Mouse (Mus musculus) layer of hippocampus, postnatal 10 days (tissue): ENCODE data around the gene Med12l. TPM values are rescaled to one million over a fixed set of nuclear protein-coding genes. Genes with fewer than 3 reads are reported as not detected.

Source experiments
- DNase-seq, 2 experiments: peaks; one replicate each; pipeline ENCODE4 v3.0.0; 2021; ENCODE audit warnings: low spot score in 2 of 2
- long read RNA-seq: library from polyadenylated mRNA; stranded (forward); transcript quantifications from one replicate; pipeline ENCODE4 v2.0.0, GENCODE M21; 2023
- total RNA-seq, 2 experiments: library from RNA; stranded (reverse); gene quantifications; 2 replicates each; pipeline ENCODE4 v1.2.3; 2021

The Med12l gene
- 10 to 100 TPM; 32.7 to 36.9 TPM for total RNA-seq
- long read RNA-seq, partial matches to known transcripts, result 1 of 3 reads
- long read RNA-seq, other reads (novel, unspliced or antisense), result 2 of 3 reads

DNA sequence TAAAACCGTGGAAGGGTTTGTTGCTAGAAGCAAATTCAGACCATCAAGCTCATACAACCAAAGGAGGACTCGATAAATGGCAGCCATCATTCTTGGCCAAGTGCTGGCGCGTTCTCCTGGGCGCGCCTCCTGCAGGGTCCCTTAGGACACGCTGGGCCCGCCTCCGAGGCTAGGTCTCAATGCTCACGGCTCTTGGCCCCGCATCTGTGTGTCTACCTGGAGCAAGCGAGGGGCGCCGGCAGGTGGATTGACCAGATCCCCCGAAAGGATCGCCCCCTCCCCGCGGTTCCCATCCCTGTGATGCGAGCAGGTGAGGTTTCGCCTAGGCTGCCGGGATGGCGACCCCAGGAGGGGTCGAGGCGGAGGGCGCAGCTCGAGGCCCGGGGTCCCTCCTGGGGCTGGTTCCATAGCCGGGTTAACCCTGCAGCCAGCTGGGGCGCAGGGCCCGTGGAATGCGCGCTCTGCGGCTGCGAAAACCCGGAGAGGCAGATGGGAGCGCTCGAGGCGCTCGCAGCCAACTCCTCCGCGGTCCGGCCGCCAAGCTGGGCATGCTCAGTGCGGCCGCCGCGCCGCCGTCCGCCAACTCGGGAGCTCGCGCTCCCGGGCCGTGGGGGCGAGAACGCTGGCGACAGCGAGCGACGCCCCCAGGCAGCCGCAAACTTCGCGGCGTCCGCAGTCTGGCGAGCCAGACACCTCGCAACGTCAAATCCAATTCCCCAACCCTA, at the start of gene Med12l:
TSS of gene Med12l (plus strand) at position 555 of the 725 bp plus-strand sequence.
- DNase-seq, result peak; percentile 80 to 87

DNA sequence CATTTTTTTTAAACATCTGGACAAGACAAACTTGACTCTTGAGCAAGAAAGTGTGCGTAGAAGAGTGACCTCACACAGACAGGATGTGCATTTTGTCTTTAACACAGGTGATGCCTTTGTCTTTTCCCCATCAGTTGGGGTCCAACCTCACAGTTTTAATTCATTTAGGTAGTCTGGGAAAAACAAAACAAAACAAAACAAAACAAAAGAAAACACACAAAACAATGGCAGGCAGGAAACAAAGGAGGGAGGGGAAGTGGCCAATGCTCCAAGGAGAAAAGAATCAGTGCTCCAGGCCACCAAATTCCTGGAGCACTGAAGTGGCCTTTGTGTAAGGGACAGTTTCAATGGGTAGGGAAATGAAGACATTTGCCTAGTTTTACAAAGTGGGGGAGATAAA, 44.5 kb upstream of the Med12l start:
- no peak for DNase-seq

DNA sequence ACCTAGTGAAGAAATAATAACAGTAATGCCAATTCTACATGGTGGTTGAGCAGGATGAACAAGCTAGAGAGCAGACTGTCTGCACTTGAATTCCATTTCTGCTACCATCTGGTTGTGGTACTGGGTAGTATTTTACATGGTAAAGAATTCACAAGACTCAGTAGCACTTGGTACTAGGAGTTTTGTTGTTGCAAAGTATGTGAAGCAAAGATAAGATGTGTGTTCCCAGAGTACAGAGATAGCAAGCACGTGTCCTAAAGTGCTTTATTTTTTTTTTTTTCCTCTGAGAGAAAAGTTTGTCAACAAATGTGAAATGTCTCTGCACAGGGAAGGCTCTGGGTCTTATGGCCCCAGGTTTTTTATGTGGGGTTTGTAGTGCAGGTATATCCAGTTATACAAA, 28.2 kb upstream of the Med12l start:
- no peak for DNase-seq

DNA sequence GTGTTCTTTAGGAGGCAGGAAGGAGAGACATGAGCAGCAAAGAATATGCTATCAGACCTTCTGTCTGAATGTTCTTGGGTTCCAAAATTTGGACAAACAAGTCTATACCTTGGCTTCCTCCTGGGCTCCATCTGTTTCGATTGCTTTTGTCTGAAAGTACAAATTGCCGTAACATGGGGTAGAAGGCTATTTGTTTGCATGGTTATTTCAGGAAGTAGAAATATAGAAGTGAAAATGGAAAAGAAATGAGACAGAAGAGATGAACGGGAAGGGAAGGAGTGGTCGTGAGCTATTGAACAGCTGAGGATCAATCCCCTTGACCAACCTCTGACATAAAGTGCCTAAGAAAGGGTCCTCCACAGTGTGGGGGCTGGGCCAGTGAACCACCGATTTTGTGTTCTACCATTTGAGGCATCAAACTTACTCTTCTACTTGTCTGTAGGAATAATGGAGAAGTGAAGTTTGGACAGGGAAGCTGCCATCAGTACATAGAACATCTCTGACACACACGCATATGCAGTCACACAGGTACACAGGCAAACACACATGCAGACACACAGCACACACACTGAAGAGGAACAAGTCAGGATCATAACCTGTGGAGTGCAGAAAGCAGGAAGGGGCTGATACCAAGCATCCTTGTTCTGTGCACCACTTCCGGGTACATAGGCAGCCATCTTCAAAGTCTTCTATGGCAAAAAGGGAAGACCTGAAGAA, 27.6 kb upstream of the Med12l start:
- DNase-seq, result no peak

DNA sequence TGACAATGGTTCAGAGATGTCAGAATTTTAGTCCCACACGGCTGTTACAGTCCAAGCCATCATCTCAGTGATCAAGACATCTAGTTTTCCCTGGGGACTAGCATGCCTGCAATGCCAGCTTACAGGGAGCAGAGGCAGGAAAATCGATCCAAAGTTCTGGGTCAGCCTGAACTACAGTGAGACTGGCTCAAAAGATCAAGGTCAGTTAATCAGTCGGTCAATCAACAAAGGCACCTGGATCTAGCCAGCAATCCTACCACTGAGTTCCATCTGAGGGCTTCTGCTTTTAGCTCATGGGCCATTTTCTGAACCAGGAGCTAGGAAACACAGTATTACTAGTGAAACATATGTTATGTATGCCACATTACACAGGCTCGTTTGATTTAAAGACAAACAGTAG, 25.0 kb upstream of the Med12l start:
- DNase-seq, result no peak

DNA sequence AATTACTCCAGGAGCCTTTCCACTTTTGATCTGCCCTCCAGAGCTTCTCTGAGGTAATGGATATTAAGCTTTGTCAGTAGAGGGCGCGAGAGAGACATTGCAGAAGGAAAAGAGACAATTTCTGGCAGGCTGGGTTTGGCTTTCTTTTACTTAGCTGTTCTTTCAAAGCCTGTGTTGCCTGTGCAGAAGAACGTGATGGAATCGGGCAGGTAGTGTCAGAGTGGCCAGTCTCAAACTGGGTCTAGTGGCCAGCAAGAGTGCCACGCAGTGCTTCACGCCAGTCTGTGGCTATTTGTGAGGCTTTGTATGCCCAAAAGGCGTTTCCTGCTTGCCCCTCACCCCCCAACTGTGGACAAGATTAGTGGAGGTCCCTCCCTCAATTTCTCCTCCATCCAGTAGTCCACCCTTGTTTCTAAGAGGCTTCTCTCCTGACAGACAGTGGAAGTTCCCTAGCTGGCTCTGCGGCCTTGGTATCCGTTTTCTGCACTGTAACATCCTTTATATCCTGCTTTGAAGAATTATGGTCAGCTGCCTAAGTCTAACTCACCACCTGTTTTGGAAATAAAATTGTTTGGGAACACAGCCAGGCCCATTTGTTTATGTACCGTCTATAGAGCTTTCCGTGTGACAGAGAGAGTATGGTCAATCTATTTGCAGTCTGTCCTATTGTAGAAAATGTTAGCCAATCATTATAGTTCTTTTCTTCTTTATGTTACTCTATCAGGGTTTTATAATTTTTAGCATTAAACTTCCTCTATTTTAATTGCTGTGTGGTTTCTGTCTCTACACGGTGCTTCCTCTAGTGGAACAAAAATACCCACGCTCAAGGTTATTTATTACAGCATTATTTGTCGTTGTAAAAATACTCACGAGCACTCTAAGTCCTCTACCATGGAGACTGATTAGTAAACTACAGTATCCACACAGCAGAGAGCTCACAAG, 22.5 kb upstream of the Med12l start:
- DNase-seq, result peak; percentile 74 to 75

DNA sequence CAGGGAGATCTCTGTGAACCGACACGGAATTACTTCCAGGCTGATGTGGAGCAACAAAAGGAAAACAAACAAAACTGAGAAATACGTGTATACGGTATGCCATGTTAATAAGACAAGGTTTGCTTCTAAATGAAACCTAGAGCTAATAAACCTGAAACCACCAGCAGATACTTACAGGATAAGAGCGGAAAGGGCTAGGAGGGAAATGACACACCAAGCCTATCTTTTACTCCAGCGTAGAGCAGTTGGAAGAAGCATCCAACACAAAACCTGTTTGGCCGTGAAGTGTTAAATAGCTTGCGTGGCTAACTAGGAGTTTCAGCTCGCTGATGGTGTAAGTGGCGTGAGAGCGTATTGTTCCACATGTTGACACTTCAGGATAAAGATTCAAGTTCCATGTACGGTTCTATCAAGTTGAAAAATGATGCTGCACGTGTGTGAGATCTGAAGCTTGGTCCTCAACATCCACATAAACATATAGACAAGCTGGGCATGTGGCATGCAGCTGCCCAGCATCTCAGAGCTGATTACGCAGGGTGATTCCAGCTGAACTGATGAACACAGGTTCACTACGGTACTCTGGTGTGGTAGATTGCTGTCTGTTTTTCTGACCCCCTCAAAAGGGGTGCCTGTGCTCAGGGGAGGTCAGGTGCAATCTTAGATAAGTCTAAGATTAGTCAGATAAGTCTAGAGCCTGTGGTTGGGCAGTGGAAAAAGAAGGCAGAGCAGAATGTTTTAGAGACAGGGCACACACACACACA, 21.6 kb upstream of the Med12l start:
- DNase-seq, result no peak

DNA sequence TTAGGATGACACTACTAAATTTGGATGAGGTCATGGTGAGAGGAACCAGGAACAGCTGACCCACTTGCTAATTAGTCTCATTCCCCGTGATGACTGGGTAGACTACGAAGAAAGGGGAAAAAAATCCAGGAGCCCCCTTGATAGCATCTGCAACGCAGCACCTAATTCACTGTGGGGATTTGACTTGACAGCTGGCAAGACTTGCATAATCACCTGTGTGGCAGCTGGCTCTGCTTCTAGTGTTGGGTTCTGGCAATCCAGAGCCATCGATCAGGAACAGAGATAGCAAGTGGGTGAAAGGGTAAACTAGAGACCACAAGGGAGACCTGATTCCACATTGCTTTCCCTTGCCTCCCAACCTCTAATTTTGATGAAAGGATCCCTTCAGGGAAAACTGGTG, 19.8 kb upstream of the Med12l start:
- no peak for DNase-seq

DNA sequence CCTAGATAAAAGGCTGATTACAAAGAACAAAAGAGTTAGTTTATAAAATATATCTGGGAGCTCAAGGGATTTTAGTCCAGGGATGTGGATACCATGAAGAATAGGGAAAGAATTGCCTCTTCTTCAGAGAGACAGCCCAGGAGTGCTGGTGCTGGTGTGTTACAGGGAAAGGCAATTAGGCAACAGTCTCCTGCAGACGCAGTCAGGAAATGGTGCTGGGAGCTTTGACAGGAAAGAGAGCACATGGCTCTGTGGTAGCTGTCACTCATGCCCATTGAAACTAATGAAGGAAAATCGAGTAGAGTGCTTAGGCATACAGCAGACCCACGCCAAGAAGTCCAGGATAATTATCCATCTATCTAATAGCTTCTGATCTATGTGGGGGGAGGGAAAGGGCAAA, 16.3 kb upstream of the Med12l start:
- DNase-seq, result no peak

DNA sequence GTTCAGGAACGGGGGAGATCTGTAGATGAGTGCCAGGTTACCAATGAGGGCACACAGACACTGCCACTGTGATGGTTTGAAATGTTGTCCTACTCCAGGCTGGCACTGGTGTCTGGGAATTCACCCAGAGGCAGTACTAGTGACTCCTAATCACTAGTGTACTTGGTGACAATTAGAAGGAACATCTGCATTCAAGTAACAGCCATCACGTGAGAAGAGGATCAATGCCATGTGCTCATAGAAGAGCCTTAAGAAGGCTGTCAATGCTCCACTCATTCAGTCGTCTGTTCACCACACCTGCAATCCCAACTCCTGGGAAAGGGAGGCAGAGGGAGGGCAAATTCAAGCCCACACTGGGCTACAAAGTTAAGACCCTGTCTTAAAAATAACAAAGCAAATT, 15.1 kb upstream of the Med12l start:
- DNase-seq, result no peak

DNA sequence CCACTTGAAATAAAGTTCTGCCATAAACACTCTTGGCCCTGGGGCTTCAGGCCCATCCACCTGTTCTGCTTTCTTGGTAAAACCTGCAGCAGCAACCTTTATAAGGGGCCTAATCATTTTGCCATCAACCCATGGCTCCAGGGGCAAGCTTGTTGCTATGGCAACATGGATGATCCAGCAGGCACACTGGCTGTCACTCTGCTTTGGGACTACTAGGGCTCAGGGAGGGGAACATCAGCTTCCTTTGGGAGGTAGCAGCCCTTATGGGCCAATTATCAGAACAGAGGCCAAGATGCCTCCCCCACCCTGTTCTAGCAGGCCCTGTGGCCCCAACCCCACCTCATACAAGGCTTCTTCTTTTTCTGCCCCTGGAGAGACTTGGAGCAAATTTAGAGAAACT, 13.5 kb upstream of the Med12l start:
- no peak for DNase-seq

DNA sequence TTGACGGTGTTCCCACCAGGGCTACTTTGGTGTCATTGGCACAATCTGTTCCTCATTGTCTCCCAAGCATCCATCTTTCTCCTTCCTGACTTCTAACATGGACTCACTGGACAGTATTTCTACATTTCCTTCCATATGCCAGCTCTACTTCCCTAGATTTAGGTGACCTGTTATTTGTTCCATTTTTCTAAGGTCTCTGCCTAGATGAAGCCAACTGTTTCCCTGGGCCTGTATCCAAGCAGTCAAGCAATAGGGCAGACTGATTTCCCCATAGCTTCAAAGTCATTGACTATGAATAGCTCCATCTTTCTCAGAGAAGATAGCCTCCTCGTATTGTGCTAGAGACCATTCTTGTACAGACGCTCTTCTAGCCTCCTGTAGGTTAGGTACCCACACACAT, 12.0 kb upstream of the Med12l start:
- no peak for DNase-seq

DNA sequence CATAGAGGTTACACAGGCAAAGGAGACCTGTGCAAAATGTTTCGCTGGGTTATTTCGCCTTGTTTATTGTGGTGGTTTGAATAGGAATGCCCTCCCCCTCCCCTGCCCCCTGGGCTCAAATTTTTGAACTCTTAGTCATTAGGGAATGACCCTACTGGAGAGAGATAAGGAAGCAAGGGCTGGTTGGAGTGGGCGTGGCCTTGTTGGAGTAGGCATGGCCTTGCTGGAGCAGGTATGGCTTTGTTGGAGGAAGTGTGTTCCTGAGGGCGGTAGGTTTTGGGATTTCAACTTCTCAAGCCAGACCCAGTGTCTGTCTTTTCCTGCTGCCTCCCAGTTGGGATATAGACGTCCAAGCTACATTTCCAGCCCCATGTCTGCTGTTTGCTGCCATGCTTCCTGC, 1.9 kb upstream of the Med12l start:
- no peak for DNase-seq

DNA sequence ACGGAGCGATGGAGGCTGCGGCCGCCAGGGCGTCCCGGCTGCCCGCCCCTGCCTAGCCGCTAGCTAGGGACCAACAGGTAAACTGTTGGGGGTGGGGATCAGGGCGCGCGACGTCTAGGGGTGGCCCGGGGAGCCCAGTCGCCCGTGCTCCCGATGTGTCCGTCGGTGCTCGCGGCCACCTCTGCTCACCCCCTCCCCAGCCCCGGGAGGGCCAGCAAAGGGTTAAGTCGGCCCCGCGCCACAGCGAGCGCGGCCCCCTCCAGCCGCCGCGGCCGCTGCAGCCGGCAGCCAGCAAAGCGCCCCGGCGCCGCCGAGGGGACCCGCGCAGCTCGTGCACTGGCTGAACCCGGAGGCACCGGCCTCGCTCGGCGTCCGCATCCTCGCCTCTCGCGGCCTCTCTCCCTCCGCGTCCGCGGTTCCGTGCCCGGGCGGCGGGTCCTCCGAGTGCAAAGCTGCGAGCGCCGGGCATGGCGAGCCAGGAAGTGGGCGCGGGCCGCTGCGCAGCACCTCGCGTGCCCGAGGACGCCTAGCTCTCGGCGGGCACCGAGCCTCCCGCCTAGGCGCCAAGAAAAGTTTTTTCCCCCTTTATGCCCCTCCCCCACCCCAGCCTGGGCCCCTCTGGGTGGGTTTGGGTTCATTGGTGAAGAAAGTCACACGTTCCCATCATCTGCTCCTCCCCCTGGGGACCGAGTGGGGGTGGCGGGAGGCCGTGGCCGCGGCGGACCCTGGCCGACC, 538 bp downstream of the Med12l start:
- DNase-seq, result peak; percentile 84 to 87

DNA sequence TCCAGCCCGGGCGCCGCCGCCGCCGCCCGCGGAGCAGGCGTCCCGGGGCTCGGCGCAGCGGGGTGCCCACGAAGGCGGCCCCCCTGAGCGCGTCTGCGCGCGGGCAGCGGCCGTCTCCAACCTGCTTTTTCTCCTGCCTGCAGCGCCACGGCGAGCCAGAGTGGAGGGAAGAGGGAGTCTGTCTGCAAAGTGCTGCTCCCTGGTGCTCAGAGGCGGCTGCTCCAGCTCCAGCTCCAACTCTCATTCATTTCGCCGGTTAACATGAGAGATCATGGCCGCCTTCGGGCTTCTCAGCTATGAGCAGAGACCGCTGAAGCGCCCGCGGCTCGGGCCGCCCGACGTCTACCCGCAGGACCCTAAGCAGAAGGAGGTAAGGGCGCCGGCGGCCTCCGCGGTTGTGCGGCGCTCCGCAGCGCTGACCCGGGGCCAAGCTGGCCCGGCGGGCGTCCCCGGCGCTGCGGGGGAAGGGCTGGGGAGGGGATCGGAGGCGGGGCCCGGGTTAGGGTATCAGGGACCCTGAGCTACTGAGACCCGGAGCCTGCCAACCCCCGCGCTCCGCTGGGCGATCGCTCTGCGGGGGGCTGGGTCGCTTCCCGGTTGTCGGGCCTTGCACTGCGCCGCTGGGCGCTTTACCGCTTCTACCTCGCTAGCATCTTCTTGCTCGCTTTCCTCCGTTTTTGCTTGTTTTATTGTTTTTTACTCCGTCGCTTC, 1.3 kb downstream of the Med12l start:
- DNase-seq, result no peak

DNA sequence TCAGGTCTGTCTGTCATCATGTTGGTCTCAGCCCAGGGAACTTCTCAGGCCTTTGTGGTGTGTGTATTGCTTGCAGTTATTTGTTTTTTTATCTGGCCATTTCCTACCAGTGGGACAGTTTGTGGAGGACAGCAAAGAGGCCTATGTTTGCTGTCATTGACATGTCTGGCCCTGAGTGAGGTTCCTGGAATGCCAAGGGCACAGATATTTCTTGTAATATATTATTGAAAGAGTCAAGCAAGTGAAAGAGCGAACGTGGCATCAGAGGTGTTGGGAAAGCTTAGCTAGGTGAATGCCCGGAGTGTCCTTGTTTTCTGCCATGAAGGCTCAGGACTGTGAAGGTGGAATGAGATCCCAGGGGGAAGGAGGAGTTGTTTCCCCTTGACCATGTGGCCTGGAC, 4.7 kb downstream of the Med12l start:
- DNase-seq, result no peak

DNA sequence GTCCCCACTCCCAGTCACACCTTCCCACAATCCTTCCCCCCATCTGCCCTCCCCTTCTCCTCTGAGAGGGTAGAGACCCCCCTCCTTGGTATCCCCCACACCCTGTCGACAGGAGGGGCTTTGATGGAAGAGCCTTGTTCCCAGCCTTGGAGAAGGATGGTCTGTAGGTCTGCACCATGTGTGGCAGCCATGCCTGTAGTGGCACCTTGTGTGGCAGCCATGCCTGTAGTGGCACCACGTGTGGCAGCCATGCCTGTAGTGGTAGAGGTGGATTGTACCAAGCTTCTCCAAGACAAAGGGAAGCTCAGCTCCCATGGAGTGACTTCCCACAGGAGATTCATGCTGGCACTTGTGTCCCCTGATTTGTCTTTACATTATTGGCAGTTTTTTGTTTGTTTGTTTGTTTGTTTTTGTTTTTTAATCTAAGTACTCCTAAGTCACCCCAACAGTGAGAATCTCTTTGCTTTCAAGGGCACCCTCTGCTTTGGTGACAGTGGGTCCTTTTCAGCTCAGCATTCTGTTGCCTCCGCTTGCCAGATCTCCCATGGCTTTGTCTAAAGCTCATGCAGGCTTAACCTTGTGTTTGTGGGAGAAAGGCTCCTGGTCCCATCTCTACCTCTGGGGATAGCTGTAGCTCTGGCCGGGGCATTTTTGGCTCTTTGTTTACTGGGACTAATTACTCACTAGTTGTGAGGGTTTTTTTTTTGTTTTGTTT, 10.2 kb downstream of the Med12l start:
- DNase-seq, result no peak

DNA sequence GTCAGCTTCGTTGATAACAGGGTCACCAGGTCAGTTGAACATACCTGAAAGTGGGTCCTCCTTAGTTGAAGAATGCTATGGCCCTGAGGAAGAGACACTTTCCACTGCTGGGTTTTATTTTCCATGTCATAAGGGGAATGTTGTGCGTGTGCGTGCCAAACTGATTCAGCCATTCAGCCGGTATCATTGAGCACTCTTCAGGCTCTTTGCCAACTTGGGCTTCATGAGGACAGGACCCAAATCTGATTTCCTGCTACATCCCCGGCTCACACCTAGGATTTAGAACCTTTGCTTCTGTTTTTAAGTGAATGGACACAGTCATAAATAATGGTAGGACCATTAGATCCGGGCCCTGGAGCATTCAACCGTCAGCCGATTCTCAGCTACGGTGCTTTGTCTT, 10.9 kb downstream of the Med12l start:
- no peak for DNase-seq

DNA sequence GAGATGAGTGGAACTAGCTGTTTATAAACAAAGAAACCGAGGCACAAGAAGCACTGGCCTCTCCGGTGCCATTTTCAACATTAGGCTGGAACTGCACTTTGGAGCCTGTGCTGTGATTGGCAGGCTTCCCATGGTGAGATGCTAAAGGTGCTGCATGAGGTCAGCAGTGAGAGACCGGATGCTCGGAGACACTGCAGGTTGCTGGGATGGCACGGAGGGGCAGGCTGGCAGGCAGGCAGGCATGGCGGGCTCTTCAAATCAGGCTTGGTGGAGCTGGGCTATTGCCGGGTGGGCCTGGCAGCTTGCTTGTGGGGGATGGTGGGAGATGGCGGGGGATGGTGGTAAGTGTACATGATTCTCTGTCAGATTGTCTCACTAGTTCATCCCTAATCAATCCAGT, 15.6 kb downstream of the Med12l start:
- peak; percentile 38 to 49 for DNase-seq
